Mouse (Mus musculus) spleen, postnatal 4 days (tissue): ENCODE data around the gene Dexi.

Experiments
- DNase-seq, 2 experiments: peaks; one replicate each; pipeline ENCODE4 v3.0.0; 2022; ENCODE audit warnings: low spot score in 2 of 2

The Dexi gene

DNA sequence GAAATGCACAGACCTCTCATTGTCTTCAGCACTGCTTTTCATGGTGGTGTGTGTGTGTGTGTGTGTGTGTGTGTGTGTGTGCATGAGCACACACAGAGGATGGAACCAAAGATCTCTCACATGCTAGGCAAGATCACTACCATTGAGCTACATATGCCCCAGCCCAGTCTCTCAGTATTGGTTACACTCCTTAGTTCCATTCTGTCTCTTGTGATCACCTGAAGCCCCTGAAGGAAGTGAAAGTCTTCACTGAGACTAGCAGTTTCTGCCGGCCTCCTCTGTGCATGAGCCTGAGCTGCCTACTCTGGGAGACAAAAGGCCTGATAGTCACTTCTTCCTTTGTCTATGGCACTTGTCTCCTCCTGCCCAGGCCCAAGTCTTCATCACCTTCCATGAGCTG is 43.7 kb downstream of the Dexi start:
- no peak for DNase-seq

DNA sequence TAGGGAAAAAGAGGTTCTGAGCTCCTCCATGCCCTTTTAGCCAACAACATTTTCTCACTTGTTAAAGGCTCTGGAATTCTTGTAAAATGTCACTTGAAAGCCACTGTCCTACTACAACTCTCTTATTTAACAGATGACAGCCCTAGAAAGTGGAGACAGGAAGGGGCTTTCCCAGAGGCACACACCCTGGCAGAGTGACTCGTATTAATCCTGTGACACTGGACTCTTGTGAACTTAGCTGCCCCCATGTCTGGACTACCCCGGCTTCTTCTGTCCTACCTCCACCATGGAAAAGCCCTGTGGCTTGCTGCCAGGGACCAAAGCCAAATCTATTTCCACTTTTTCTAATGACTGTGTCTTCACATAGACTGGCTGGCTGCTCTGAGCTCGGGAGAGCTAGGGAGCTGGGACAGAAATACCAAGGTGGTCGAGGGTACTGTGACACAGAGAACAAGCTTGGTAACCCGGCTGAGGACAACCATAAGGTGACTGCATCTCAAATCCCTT is 44.7 kb downstream of the Dexi start:
- no peak for DNase-seq

DNA sequence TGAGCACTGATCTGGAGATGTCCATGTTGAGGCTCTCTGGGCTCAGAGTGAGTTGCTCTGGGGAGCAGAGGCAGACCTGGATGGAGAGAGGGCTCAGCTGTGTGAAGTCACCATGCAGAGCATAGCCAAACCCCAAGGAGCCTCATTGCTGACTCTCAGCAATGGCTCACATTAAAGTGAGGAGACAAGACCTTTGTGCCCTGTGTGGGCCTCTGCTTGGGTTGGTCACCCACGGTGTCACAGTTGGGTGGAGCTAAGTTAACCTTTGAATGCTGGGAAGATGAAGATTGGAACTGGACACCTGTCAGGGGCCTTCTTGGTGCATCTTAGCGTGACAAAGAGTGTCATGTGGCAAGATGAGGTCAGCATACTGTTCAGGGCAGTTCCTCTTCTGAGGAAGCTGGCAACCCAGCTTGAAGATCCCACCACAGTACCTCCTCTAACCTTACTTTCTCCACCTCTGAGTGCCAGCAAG is 47.0 kb downstream of the Dexi start:
- DNase-seq = no peak

GRCm38 (mm10) chr16:10492587-10492986 is 50.3 kb downstream of the Dexi start:
- DNase-seq = no peak

GRCm38 (mm10) chr16:10491716-10492115 is 51.1 kb downstream of the Dexi start:
- no peak for DNase-seq

DNA sequence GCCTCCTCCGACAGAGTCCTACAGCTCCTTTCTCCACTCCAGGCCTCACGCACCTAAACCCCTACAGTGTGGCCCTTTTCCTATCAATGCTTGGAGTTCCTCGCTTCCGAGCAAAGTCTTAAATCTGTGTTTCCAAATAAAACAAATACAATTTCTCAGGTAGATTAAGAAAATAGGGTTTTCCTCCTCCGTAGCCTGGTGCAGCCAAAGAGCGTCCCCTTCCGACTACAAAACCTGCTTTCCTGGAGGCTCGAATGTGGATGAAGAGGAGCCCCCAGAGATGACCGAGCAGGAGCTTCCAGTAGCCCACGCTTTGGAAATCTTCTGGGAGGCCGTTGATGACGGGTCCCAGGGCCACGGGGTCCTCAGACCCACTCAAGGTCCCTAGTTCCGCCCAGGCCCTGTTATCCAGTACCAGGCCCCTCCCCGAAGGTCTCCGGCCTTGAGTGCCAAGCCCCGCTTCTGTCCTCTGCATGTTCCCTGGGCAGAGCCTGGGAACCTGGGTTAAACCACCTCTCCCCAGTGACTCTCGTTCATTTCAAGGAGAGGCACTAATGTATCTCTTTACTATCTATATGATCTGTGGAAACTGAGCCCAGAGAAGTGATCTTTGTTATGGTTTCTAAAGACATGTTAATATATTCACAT is 52.2 kb downstream of the Dexi start:
- DNase-seq = no peak

DNA sequence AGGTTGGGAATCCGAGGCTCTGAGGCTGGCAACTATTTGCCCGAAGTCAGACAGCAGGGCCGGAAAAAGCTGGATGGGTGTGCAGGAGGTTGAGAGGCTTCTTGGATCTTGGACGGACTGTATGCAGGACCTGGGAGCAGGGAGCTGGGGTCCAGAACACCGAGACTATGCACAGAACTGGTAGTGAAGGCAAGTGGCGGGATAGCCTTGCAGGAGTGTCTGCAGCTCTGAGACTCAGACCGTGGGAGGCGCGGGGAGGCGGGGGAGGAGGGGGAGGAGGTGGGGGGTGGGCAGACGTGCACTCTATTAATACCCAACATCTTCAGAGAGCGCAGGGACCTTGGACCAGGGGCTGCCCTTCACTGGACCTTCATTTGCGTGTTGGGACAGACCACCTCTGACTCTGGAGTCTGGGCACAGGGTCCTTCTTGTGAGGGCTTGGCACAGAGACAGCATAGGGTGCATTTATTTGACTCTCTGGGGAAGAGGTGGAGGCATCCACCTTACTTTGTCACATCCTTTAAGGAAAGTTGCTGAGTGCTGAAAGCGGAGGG is 52.9 kb downstream of the Dexi start:
- no peak for DNase-seq

GRCm38 (mm10) chr16:10489483-10489882 is 53.4 kb downstream of the Dexi start:
- DNase-seq = no peak

GRCm38 (mm10) chr16:10488769-10489481 is 53.9 kb downstream of the Dexi start:
- no peak for DNase-seq

GRCm38 (mm10) chr16:10487895-10488493 is 54.9 kb downstream of the Dexi start:
- DNase-seq = no peak

DNA sequence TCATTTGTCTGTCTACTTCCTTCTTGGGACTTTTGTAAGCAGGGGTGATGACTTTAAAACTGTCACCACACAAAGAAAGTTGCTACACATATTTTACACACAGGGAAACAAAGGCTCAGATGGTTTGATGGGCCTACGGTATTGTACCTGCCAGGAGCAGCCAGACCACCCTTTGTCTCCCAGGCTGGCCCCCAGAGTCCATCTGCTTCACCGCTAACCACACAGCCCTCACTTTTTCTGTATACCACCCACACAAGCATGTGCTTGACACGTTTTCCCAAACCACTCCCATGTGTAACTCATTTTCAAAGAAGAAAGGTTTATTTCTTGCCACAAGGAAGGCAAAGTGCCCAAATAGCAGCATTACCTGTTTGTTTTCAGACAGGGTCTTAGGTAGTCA is 55.9 kb downstream of the Dexi start:
- DNase-seq = no peak

GRCm38 (mm10) chr16:10482343-10482742 is 60.5 kb downstream of the Dexi start:
- no peak for DNase-seq

DNA sequence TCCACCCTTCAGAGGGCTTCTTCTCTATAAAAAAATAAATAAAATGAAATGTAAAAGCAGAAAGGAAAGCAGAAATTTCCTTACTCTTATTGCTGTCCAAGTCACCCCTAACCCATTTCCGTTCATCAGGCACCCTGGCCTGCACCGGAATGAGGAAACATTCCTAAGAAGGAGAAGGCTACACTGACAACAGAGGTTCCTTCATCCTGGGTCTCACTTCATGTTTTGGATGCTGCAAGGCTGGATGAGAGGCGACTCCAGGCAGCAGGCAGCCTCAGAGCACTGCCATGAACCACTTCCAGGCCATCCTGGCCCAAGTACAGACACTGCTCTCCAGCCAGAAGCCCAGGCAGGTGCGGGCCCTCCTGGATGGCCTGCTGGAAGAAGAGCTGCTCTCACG is 63.0 kb downstream of the Dexi start, which contains the start of gene Ciita:
Ciita (plus strand) TSS at position 203 of the 400 bp plus-strand sequence.
- DNase-seq = no peak

GRCm38 (mm10) chr16:10475919-10476318 is 66.9 kb downstream of the Dexi start:
- no peak for DNase-seq

DNA sequence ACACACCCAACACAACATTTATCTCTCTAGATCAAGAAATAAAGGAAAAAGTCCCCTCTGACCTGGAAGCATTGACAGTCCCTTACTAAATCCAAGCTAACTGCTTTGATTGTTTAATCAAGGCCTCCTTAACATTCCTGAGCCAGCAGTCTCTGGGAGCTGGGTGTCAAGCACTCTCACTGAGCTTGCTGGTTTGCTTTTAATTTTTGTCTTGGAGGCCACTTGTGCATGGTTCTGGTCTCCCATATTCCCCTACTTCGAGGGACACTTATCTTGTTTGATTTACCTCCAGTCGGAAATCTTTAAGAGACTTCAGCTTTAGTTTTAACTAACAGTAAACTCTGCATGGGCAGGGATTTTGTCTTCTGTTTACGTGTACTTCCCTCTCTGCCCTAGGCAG is 67.9 kb downstream of the Dexi start:
- DNase-seq = no peak

DNA sequence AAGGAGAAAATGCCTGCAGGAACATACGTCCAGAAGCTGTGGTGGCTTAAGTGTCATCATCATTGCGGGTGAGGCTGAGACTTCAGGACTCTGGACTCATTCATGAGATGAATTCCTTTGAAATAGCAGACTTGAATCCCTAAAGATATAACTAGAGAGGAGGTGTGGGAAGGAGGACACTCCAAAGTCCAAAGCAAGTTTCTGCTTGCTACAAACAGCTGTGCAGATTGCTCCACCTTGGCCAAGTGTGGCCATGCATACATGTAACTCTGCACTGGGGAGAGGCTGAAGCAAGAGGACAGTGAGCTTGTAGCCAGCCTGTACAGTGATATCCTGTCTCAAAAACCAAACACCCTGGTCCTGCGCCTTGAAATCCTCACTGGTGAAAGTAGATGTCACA is 70.9 kb downstream of the Dexi start:
- DNase-seq = no peak

DNA sequence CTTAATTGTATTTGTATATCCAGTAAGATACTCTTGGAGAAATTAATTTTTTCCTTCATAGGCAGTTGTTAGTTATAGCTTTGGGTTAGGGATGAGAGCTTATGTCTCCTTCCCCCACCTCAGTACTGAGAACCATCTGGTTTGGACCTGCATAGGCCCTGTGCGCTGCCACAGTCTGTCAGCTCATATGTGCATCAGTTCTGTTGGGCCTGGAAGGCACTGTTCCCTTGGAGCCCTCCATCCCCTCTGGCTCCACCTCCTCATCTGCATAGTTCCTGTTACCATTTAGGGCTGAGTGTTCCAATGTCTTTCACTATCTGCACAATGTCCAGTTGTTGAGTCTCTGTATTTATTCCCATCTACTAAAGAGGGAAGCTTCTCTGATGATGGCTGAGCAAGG is 74.7 kb downstream of the Dexi start:
- DNase-seq = no peak

GRCm38 (mm10) chr16:10467391-10468107 is 75.3 kb downstream of the Dexi start:
- DNase-seq = no peak

- no peak for DNase-seq
Observed at GRCm38 (mm10) chr16:10465011-10465681, 77.7 kb downstream of the Dexi start.

DNA sequence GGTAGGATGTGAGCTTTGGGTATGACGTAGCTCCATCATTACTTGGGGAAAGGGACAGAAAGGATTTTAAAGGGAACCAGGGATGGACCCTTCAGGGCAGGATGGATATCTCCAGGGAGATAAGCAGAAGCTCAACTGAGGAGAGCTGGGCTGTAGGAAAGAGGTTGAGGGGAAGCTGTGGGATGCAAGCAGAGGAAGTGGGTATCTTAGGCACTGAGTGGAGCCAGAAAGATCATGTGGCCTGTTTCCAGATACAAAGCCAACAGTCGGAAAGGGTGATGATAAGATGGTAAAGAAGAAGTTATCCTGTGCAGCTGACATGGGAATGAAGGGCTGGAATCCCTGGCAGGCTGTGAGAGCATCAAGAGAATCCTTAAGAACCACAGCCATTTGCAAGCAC is 81.7 kb downstream of the Dexi start:
- DNase-seq = no peak

GRCm38 (mm10) chr16:10460188-10460587 is 82.7 kb downstream of the Dexi start:
- no peak for DNase-seq
